Mouse (Mus musculus): ENCODE measurements around the gene Smok2a. TPM values are rescaled to one million over a fixed set of nuclear protein-coding genes. Genes with fewer than 3 reads are reported as not detected.

The Smok2a gene
- polyA plus RNA-seq, 1 experiment = not detected

Other genes with a start within 250 kb of the Smok2a start
- gene Wtap, start 227.0 kb upstream of the Smok2a start, polyA plus RNA-seq (2012; fragmentation: generic; extraction: Trizol) = 25.7 TPM
- 107 TPM for gene Sod2, start 214.3 kb upstream of the Smok2a start, polyA plus RNA-seq (2012; fragmentation: generic; extraction: Trizol)
- not detected for gene Gpr31b, start 168.9 kb upstream of the Smok2a start, polyA plus RNA-seq (2012; fragmentation: generic; extraction: Trizol)
- not detected for gene Tcp10b, start 160.1 kb upstream of the Smok2a start, polyA plus RNA-seq (2012; fragmentation: generic; extraction: Trizol)
- not detected for gene Unc93a, start 89.4 kb upstream of the Smok2a start, polyA plus RNA-seq (2012; fragmentation: generic; extraction: Trizol)
- not detected for gene Smok2b, start 9.1 kb downstream of the Smok2a start, polyA plus RNA-seq (2012; fragmentation: generic; extraction: Trizol)
- not detected for gene Tcp10c, start 133.4 kb downstream of the Smok2a start, polyA plus RNA-seq (2012; fragmentation: generic; extraction: Trizol)

All from C2C12 (cell line).